Mouse (Mus musculus): Measurements from ENCODE around the gene 9130230L23Rik. TPM values are rescaled to one million over a fixed set of nuclear protein-coding genes. Genes with fewer than 3 reads are reported as not detected.
"Not testable (repeated sequence)": the region's sequence is repeated elsewhere in the genome, so short reads cannot be mapped to it uniquely, and the experiment has no call there.

The 9130230L23Rik gene
- polyA plus RNA-seq, 1 experiment from 2014 or later, result not detected

DNA sequence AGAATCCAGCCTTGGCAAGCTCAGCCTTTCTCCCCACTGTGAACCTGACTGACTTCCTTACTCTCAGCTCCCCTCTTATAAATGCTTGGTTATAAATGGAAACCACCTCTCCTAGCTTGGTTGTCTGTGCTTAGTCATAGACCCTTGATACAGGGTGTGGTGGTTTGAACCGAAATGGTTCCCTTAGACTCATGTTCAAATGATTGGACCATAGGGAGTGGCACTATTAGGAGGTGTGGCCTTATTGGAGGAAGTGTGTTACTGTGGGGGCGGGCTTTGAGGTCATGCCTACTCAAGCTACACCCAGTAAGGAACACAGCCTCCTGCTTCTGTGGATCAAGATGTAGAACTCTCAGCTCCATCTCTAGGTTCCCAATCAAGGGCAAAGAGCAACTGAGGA lies 12.9 kb downstream of the 9130230L23Rik start:
- WGBS, result 90% methylated on average over 2 of the region's 2 CpGs
- no peaks in the 10 kb centered on the region for H3K9me3 ChIP-seq (ENCODE audit: control insufficient read depth, low read length)
- no peak overlapping the region for H3K4me2 ChIP-seq (ENCODE audit: low read length)
- H3K4me3 ChIP-seq (replicated peaks; ENCODE audit: low read length), result no peak overlapping the region
- H3K36me3 ChIP-seq (ENCODE audit: control insufficient read depth, insufficient read depth), result no peaks in the 10 kb centered on the region
- no peak overlapping the region for H3K9ac ChIP-seq (replicated peaks; ENCODE audit: low read depth, low read length)
- H3K4me1 ChIP-seq (replicated peaks; ENCODE audit: control insufficient read depth, insufficient read depth, low read length), result no peaks in the 10 kb centered on the region
- no peak overlapping the region for H3K27ac ChIP-seq (ENCODE audit: low read length)
- H3K27me3 ChIP-seq (replicated peaks; ENCODE audit: control insufficient read depth, insufficient read depth, low read length), result no peaks in the 10 kb centered on the region
- no peak for ATAC-seq

GRCm38 (mm10) chr5:65987004-65987403 lies 17.1 kb downstream of the 9130230L23Rik start:
- H3K36me3 ChIP-seq (ENCODE audit: control insufficient read depth, insufficient read depth); H3K9ac ChIP-seq (replicated peaks; ENCODE audit: low read depth, low read length); ATAC-seq; H3K9me3 ChIP-seq (ENCODE audit: control insufficient read depth, low read length); H3K4me2 ChIP-seq (ENCODE audit: low read length); H3K4me1 ChIP-seq (replicated peaks; ENCODE audit: control insufficient read depth, insufficient read depth, low read length); H3K27ac ChIP-seq (ENCODE audit: low read length); H3K4me3 ChIP-seq (replicated peaks; ENCODE audit: low read length); H3K27me3 ChIP-seq (replicated peaks; ENCODE audit: control insufficient read depth, insufficient read depth, low read length): not testable (repeated sequence)
- WGBS, result 81% methylated on average over 3 of the region's 3 CpGs

DNA sequence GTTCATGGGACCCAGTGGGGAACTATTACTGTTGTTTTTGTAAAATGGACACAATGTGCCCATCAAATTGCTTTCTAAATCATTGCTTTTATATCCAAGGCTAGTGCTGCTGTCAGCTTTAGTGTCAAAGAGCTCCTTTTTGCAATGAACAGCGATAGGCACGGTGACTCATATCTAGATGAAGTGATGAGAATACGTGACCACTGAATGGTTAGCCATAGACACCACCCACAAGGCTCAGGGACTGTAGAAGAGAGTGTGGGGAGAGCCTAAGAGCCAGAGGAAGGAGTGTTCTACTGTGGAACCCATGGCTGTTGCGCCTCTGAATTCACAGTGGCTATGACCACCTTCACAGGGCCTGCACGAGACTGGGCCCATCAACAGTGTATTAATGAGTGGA lies 17.7 kb downstream of the 9130230L23Rik start:
- H3K4me3 ChIP-seq (replicated peaks; ENCODE audit: low read length), result no peak overlapping the region
- no peak overlapping the region for H3K27ac ChIP-seq (ENCODE audit: low read length)
- H3K9me3 ChIP-seq (ENCODE audit: control insufficient read depth, low read length), result no peaks in the 10 kb centered on the region
- H3K4me1 ChIP-seq (replicated peaks; ENCODE audit: control insufficient read depth, insufficient read depth, low read length), result no peaks in the 10 kb centered on the region
- ATAC-seq, result no peak
- H3K36me3 ChIP-seq (ENCODE audit: control insufficient read depth, insufficient read depth), result no peaks in the 10 kb centered on the region
- 88% methylated on average over 5 of the region's 5 CpGs for WGBS
- H3K27me3 ChIP-seq (replicated peaks; ENCODE audit: control insufficient read depth, insufficient read depth, low read length), result no peaks in the 10 kb centered on the region
- H3K9ac ChIP-seq (replicated peaks; ENCODE audit: low read depth, low read length), result no peak overlapping the region
- H3K4me2 ChIP-seq (ENCODE audit: low read length), result no peak overlapping the region

GRCm38 (mm10) chr5:65975731-65976130 lies 28.4 kb downstream of the 9130230L23Rik start:
- Histone ChIP-seq H3K4me3 (replicated peaks; ENCODE audit: low read length) (no peak overlapping the region), H3K27ac (ENCODE audit: low read length) (no peak overlapping the region), H3K27me3 (replicated peaks; ENCODE audit: control insufficient read depth, insufficient read depth, low read length) (no peaks in the 10 kb centered on the region), H3K4me2 (ENCODE audit: low read length) (no peak overlapping the region), H3K36me3 (ENCODE audit: control insufficient read depth, insufficient read depth) (no peaks in the 10 kb centered on the region), H3K9me3 (ENCODE audit: control insufficient read depth, low read length) (no peaks in the 10 kb centered on the region), H3K4me1 (replicated peaks; ENCODE audit: control insufficient read depth, insufficient read depth, low read length) (no peaks in the 10 kb centered on the region), H3K9ac (replicated peaks; ENCODE audit: low read depth, low read length) (no peak overlapping the region)
- WGBS, result 89% methylated on average over 12 of the region's 13 CpGs
- no peak for ATAC-seq

DNA sequence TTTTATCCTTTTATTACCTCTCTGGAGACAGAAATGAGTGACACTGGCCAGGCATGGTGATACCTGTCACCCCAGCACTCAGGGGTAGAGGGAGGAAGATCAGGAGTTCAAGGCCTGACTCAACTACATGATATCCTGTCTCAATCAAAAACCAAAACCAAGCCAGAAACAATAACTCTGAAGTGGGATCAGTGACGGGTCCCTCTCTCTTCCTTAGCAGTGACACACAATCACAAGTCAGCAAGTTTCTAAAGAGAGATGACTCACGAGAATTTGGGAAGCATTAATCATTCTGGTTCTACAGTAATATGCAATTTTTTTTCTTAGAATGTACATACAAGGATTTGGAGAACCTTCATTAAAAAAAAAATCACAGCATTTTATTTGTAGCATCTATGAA lies 30.9 kb downstream of the 9130230L23Rik start:
- 78% methylated on average over 2 of the region's 2 CpGs for WGBS
- Histone ChIP-seq H3K9me3 (ENCODE audit: control insufficient read depth, low read length) (no peaks in the 10 kb centered on the region), H3K27me3 (replicated peaks; ENCODE audit: control insufficient read depth, insufficient read depth, low read length) (no peaks in the 10 kb centered on the region), H3K4me2 (ENCODE audit: low read length) (no peak overlapping the region), H3K4me3 (replicated peaks; ENCODE audit: low read length) (no peak overlapping the region), H3K27ac (ENCODE audit: low read length) (no peak overlapping the region), H3K36me3 (ENCODE audit: control insufficient read depth, insufficient read depth) (no peaks in the 10 kb centered on the region), H3K4me1 (replicated peaks; ENCODE audit: control insufficient read depth, insufficient read depth, low read length) (no peaks in the 10 kb centered on the region), H3K9ac (replicated peaks; ENCODE audit: low read depth, low read length) (no peak overlapping the region)
- ATAC-seq, result no peak

GRCm38 (mm10) chr5:65968004-65968403 lies 36.1 kb downstream of the 9130230L23Rik start:
- no peaks in the 10 kb centered on the region for H3K4me1 ChIP-seq (replicated peaks; ENCODE audit: control insufficient read depth, insufficient read depth, low read length)
- no peaks in the 10 kb centered on the region for H3K9me3 ChIP-seq (ENCODE audit: control insufficient read depth, low read length)
- H3K36me3 ChIP-seq (ENCODE audit: control insufficient read depth, insufficient read depth), result no peaks in the 10 kb centered on the region
- H3K4me3 ChIP-seq (replicated peaks; ENCODE audit: low read length), result no peak overlapping the region
- H3K9ac ChIP-seq (replicated peaks; ENCODE audit: low read depth, low read length), result no peak overlapping the region
- 84% methylated on average over 3 of the region's 3 CpGs for WGBS
- no peak for ATAC-seq
- H3K4me2 ChIP-seq (ENCODE audit: low read length), result no peak overlapping the region
- H3K27me3 ChIP-seq (replicated peaks; ENCODE audit: control insufficient read depth, insufficient read depth, low read length), result no peaks in the 10 kb centered on the region
- no peak overlapping the region for H3K27ac ChIP-seq (ENCODE audit: low read length)

GRCm38 (mm10) chr5:65967091-65967490 lies 37.0 kb downstream of the 9130230L23Rik start:
- Histone ChIP-seq H3K4me3 (replicated peaks; ENCODE audit: low read length) (no peak overlapping the region), H3K9me3 (ENCODE audit: control insufficient read depth, low read length) (no peaks in the 10 kb centered on the region), H3K27ac (ENCODE audit: low read length) (no peak overlapping the region), H3K4me2 (ENCODE audit: low read length) (no peak overlapping the region), H3K4me1 (replicated peaks; ENCODE audit: control insufficient read depth, insufficient read depth, low read length) (no peaks in the 10 kb centered on the region), H3K36me3 (ENCODE audit: control insufficient read depth, insufficient read depth) (no peaks in the 10 kb centered on the region), H3K27me3 (replicated peaks; ENCODE audit: control insufficient read depth, insufficient read depth, low read length) (no peaks in the 10 kb centered on the region), H3K9ac (replicated peaks; ENCODE audit: low read depth, low read length) (no peak overlapping the region)
- 82% methylated on average over 12 of the region's 12 CpGs for WGBS
- no peak for ATAC-seq

DNA sequence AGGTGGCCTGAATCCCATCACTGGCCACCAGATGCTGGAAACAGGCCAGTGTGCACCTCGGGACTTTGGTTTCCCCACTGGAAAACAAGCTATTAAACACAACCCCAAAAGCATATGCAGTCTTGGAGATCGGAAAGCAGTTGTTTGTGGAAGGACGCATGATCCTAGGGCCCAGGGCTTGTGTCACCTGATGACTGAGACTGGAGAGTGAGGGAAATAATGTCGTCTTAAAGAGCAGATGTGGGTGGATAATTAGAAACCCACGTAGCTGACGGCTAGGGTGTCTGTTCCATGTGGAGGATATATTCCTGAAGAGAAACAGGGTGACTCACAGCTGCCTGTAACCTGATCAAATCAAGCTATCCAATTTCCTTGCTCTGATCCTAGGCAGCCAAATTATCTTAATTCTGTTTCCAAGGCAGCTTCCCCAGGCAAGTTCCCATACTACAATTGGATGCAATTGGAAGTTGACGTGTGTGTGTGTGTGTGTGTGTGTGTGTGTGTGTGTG lies 38.3 kb downstream of the 9130230L23Rik start:
- WGBS, result 72% methylated on average over 7 of the region's 7 CpGs
- H3K27me3 ChIP-seq (replicated peaks; ENCODE audit: control insufficient read depth, insufficient read depth, low read length), result no peaks in the 10 kb centered on the region
- H3K9ac ChIP-seq (replicated peaks; ENCODE audit: low read depth, low read length), result no peak overlapping the region
- no peaks in the 10 kb centered on the region for H3K4me1 ChIP-seq (replicated peaks; ENCODE audit: control insufficient read depth, insufficient read depth, low read length)
- H3K4me3 ChIP-seq (replicated peaks; ENCODE audit: low read length), result no peak overlapping the region
- no peaks in the 10 kb centered on the region for H3K36me3 ChIP-seq (ENCODE audit: control insufficient read depth, insufficient read depth)
- H3K4me2 ChIP-seq (ENCODE audit: low read length), result no peak overlapping the region
- ATAC-seq, result no peak
- no peak overlapping the region for H3K27ac ChIP-seq (ENCODE audit: low read length)
- no peaks in the 10 kb centered on the region for H3K9me3 ChIP-seq (ENCODE audit: control insufficient read depth, low read length)

DNA sequence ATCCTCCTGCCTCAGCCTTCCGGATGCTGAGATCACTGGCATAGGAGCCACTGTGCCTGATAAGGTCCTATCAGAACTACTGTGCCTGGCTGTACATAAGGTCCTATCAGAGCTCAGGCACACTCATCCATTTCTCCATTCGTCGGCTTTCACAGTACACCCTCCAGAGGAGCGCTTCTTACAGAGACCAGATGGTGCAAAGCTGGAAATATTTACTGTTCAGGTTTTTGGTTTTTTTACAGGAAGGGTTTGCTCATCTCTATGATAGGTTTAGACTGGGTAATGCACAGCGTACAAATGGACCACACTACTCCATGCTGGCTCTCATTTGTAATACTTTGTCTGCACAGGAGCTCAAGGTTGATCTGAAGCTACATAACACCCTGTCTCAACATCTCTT lies 40.8 kb downstream of the 9130230L23Rik start:
- H3K36me3 ChIP-seq (ENCODE audit: control insufficient read depth, insufficient read depth), result no peaks in the 10 kb centered on the region
- H3K27me3 ChIP-seq (replicated peaks; ENCODE audit: control insufficient read depth, insufficient read depth, low read length), result no peaks in the 10 kb centered on the region
- H3K27ac ChIP-seq (ENCODE audit: low read length), result no peak overlapping the region
- no peak for ATAC-seq
- no peak overlapping the region for H3K4me2 ChIP-seq (ENCODE audit: low read length)
- no peaks in the 10 kb centered on the region for H3K9me3 ChIP-seq (ENCODE audit: control insufficient read depth, low read length)
- 82% methylated on average over 5 of the region's 5 CpGs for WGBS
- H3K9ac ChIP-seq (replicated peaks; ENCODE audit: low read depth, low read length), result no peak overlapping the region
- no peak overlapping the region for H3K4me3 ChIP-seq (replicated peaks; ENCODE audit: low read length)
- H3K4me1 ChIP-seq (replicated peaks; ENCODE audit: control insufficient read depth, insufficient read depth, low read length), result no peaks in the 10 kb centered on the region

- H3K4me2 ChIP-seq (ENCODE audit: low read length), result no peak overlapping the region
- H3K4me1 ChIP-seq (replicated peaks; ENCODE audit: control insufficient read depth, insufficient read depth, low read length), result peaks cover 4% of the 10 kb centered on the region
- no peak overlapping the region for H3K9ac ChIP-seq (replicated peaks; ENCODE audit: low read depth, low read length)
- H3K36me3 ChIP-seq (ENCODE audit: control insufficient read depth, insufficient read depth), result no peaks in the 10 kb centered on the region
- no peaks in the 10 kb centered on the region for H3K9me3 ChIP-seq (ENCODE audit: control insufficient read depth, low read length)
- no peaks in the 10 kb centered on the region for H3K27me3 ChIP-seq (replicated peaks; ENCODE audit: control insufficient read depth, insufficient read depth, low read length)
- 93% methylated on average over 11 of the region's 11 CpGs for WGBS
- ATAC-seq, result no peak
- no peak overlapping the region for H3K4me3 ChIP-seq (replicated peaks; ENCODE audit: low read length)
- H3K27ac ChIP-seq (ENCODE audit: low read length), result no peak overlapping the region
These were observed 43.5 kb downstream of the 9130230L23Rik start for GRCm38 (mm10) chr5:65960597-65960950.
